Mouse (Mus musculus): Measurements from ENCODE around the gene Dvl3. TPM values are rescaled to one million over a fixed set of nuclear protein-coding genes. Genes with fewer than 3 reads are reported as not detected.
A peak's percentile ranks its signal among the peaks of the same experiment; 100 is the strongest.
"Not testable (repeated sequence)": the region's sequence is repeated elsewhere in the genome, so short reads cannot be mapped to it uniquely, and the experiment has no call there.

Gene Dvl3
- total and polyA plus RNA-seq, 3 experiments, result 1.9 to 16.9 (median 7.7) TPM

- no peak overlapping the region for H3K9ac ChIP-seq (ENCODE audit: insufficient read depth, low read depth)
- no peaks in the 10 kb centered on the region for H3K9me3 ChIP-seq (replicated peaks; ENCODE audit: low read length)
- DNase-seq (ENCODE audit: extremely low read depth), result no peak
- H3K36me3 ChIP-seq (replicated peaks in 1 of 2; ENCODE audit: control insufficient read depth in 1 of 2, insufficient read depth in 1 of 2, low read length in 1 of 2), result no peaks in the 10 kb centered on the region
- no peaks in the 10 kb centered on the region for H3K27me3 ChIP-seq (replicated peaks)
- no peak overlapping the region for H3K4me3 ChIP-seq (replicated peaks in 1 of 3; ENCODE audit: low read depth in 2 of 3, low read length in 2 of 3, poor library complexity in 1 of 3)
- H3K27ac ChIP-seq (ENCODE audit: insufficient read depth, low read depth), result no peak overlapping the region
- H3K79me2 ChIP-seq (replicated peaks; ENCODE audit: control insufficient read depth, extremely low read depth, insufficient read depth, poor library complexity, severe bottlenecking), result no peaks in the 10 kb centered on the region
- H3K4me1 ChIP-seq (ENCODE audit: control insufficient read depth in 1 of 2, insufficient read depth in 2 of 2), result no peaks in the 10 kb centered on the region
- dilution Hi-C loops (cut with MboI; ENCODE audit: extremely low pct_ligation_motif_present, extremely low pct_unique_long_range_greater_than_20kb, low sequenced_read_pairs), result no loop called here
- TF ChIP-seq SIN3A (IDR thresholded peaks at IDR 0.05; ENCODE audit: low read length) (no peak), RAD21 (IDR thresholded peaks at IDR 0.05; ENCODE audit: low read depth, low read length) (no peak), TBP (conservative IDR thresholded peaks at IDR 0.05; ENCODE audit: low read depth, low read length) (no peak), UBTF (IDR thresholded peaks at IDR 0.05; ENCODE audit: low read depth, low read length) (no peak), JUN (IDR thresholded peaks at IDR 0.05; ENCODE audit: insufficient read depth, low read depth, low read length) (no peak), POLR2A (IDR thresholded peaks at IDR 0.05; ENCODE audit: low read depth, low read length) (no peak), NRF1 (IDR thresholded peaks at IDR 0.05; ENCODE audit: low read depth, low read length) (no peak), E2F4 (IDR thresholded peaks at IDR 0.05; ENCODE audit: insufficient replicate concordance, low read depth, low read length) (no peak), JUND (conservative IDR thresholded peaks at IDR 0.05; ENCODE audit: low read depth, low read length) (no peak), SMC3 (IDR thresholded peaks at IDR 0.05; ENCODE audit: low read depth, low read length) (no peak), TCF12 (IDR thresholded peaks at IDR 0.05; ENCODE audit: low read depth, low read length) (no peak), CTCF (conservative IDR thresholded peaks at IDR 0.05 in 1 of 2, IDR thresholded peaks at IDR 0.05 in 1 of 2; ENCODE audit: low read depth in 2 of 2, low read length in 2 of 2) (no peak)
- no peak overlapping the region for H3K4me2 ChIP-seq (ENCODE audit: insufficient read depth, low read depth, poor library complexity, severe bottlenecking)
- in situ Hi-C loops (cut with MboI; ENCODE audit: low pct_ligation_motif_present, low pct_unique_long_range_greater_than_20kb, low sequenced_read_pairs), result loop anchor here (25.0 kb wide), 1 partner anchor 266 kb away; no protein-coding TSS in a partner anchor
These were observed 38.3 kb upstream of the Dvl3 start for GRCm38 (mm10) chr16:20478504-20478903.

DNA sequence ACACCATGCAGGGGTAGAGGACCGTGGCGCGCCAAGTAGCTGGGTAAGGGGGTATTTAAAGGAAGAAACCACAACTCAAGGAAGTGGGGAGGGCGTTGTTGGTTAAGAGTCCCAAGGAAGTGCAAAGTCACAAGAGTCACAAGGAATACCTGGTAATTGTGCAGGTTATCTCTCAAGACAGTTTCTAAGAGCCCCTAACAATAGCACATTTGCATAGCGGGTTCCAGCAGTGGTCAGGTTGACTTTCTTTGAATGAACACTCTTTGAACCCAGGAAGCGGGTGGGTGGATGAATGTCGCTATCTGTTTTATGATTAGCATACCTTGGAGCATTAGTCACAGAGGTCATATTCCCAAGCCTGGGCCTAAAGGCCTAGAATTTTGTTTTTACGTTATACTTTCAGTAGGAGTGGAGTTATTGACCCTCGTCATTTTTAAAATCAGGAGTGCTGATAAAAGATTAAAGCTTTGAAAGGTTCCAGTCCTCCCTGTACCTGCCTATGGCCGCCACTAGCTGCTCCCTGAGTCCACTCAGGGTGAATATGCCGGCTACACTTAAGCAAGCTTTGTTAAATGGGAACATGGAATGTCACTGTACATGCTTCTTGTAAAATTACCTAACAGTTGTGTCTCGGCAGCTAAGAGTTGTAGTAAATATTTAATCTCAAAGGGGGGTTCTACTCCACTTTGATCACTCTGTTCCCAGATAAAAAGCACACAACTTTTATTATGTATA lies 37.6 kb upstream of the Dvl3 start:
- H3K4me2 ChIP-seq (ENCODE audit: insufficient read depth, low read depth, poor library complexity, severe bottlenecking); H3K27ac ChIP-seq (ENCODE audit: insufficient read depth, low read depth); H3K9ac ChIP-seq (ENCODE audit: insufficient read depth, low read depth); H3K79me2 ChIP-seq (replicated peaks; ENCODE audit: control insufficient read depth, extremely low read depth, insufficient read depth, poor library complexity, severe bottlenecking); H3K4me1 ChIP-seq (ENCODE audit: control insufficient read depth in 1 of 2, insufficient read depth in 2 of 2); dilution Hi-C loops (cut with MboI; ENCODE audit: extremely low pct_ligation_motif_present, extremely low pct_unique_long_range_greater_than_20kb, low sequenced_read_pairs); H3K27me3 ChIP-seq (replicated peaks); H3K9me3 ChIP-seq (replicated peaks; ENCODE audit: low read length); H3K36me3 ChIP-seq (replicated peaks in 1 of 2; ENCODE audit: control insufficient read depth in 1 of 2, insufficient read depth in 1 of 2, low read length in 1 of 2); DNase-seq (ENCODE audit: extremely low read depth); H3K4me3 ChIP-seq (replicated peaks in 1 of 3; ENCODE audit: low read depth in 2 of 3, low read length in 2 of 3, poor library complexity in 1 of 3): not testable (repeated sequence)
- in situ Hi-C loops (cut with MboI; ENCODE audit: low pct_ligation_motif_present, low pct_unique_long_range_greater_than_20kb, low sequenced_read_pairs), result loop anchor here (25.0 kb wide), 1 partner anchor 267 kb away; no protein-coding TSS in a partner anchor

GRCm38 (mm10) chr16:20480115-20480514 lies 36.7 kb upstream of the Dvl3 start:
- H3K9me3 ChIP-seq (replicated peaks; ENCODE audit: low read length), result no peaks in the 10 kb centered on the region
- no peak overlapping the region for H3K4me2 ChIP-seq (ENCODE audit: insufficient read depth, low read depth, poor library complexity, severe bottlenecking)
- no peaks in the 10 kb centered on the region for H3K79me2 ChIP-seq (replicated peaks; ENCODE audit: control insufficient read depth, extremely low read depth, insufficient read depth, poor library complexity, severe bottlenecking)
- no peak overlapping the region for H3K27ac ChIP-seq (ENCODE audit: insufficient read depth, low read depth)
- H3K9ac ChIP-seq (ENCODE audit: insufficient read depth, low read depth), result no peak overlapping the region
- dilution Hi-C loops (cut with MboI; ENCODE audit: extremely low pct_ligation_motif_present, extremely low pct_unique_long_range_greater_than_20kb, low sequenced_read_pairs) (no loop called here), in situ Hi-C loops (cut with MboI; ENCODE audit: low pct_ligation_motif_present, low pct_unique_long_range_greater_than_20kb, low sequenced_read_pairs) (loop anchor here (25.0 kb wide), 1 partner anchor 268 kb away; no protein-coding TSS in a partner anchor)
- H3K27me3 ChIP-seq (replicated peaks), result no peaks in the 10 kb centered on the region
- no peaks in the 10 kb centered on the region for H3K4me1 ChIP-seq (ENCODE audit: control insufficient read depth in 1 of 2, insufficient read depth in 2 of 2)
- DNase-seq (ENCODE audit: extremely low read depth), result peak; percentile 40
- H3K36me3 ChIP-seq (replicated peaks in 1 of 2; ENCODE audit: control insufficient read depth in 1 of 2, insufficient read depth in 1 of 2, low read length in 1 of 2), result no peaks in the 10 kb centered on the region
- no peak overlapping the region for H3K4me3 ChIP-seq (replicated peaks in 1 of 3; ENCODE audit: low read depth in 2 of 3, low read length in 2 of 3, poor library complexity in 1 of 3)
- TF ChIP-seq KAT2A (IDR thresholded peaks at IDR 0.05; ENCODE audit: insufficient replicate concordance, low read length), result no peak
- TF ChIP-seq CTCF (conservative IDR thresholded peaks at IDR 0.05 in 1 of 2, IDR thresholded peaks at IDR 0.05 in 1 of 2; ENCODE audit: low read depth in 2 of 2, low read length in 2 of 2), result peak in 1 of 2 experiments; percentile 74; a peak in 2 of 4 replicates
- TF ChIP-seq POLR2AphosphoS2 (IDR thresholded peaks at IDR 0.05; ENCODE audit: low read depth, low read length), result no peak
- peak; percentile 78 for TF ChIP-seq RAD21 (IDR thresholded peaks at IDR 0.05; ENCODE audit: low read depth, low read length)
- TF ChIP-seq E2F4 (IDR thresholded peaks at IDR 0.05; ENCODE audit: insufficient replicate concordance, low read depth, low read length), result no peak
- no peak for TF ChIP-seq MXI1 (IDR thresholded peaks at IDR 0.05; ENCODE audit: low read depth, low read length)
- TF ChIP-seq JUN (IDR thresholded peaks at IDR 0.05; ENCODE audit: insufficient read depth, low read depth, low read length), result no peak
- no peak for TF ChIP-seq IRF4 (IDR thresholded peaks at IDR 0.05; ENCODE audit: low read depth, low read length)
- no peak for TF ChIP-seq BHLHE40 (IDR thresholded peaks at IDR 0.05; ENCODE audit: low read depth, low read length)
- TF ChIP-seq HCFC1 (IDR thresholded peaks at IDR 0.05; ENCODE audit: low read depth, low read length), result no peak
- TF ChIP-seq TCF12 (IDR thresholded peaks at IDR 0.05; ENCODE audit: low read depth, low read length), result no peak
- peak; percentile 51 for TF ChIP-seq SMC3 (IDR thresholded peaks at IDR 0.05; ENCODE audit: low read depth, low read length)

All from CH12.LX (cell line).